Mouse (Mus musculus): ENCODE results near the gene Kcnj15. TPM values are rescaled to one million over a fixed set of nuclear protein-coding genes. Genes with fewer than 3 reads are reported as not detected.

Gene Kcnj15
- polyA plus RNA-seq, 1 experiment from 2014 or later: 0.29 TPM

- no peak for DNase-seq (ENCODE audit: extremely low spot score, low spot score)
- no peaks in the 10 kb centered on the region for H3K27me3 ChIP-seq (ENCODE audit: poor library complexity, severe bottlenecking)
- no peak overlapping the region for H3K4me3 ChIP-seq
- no peaks in the 10 kb centered on the region for H3K4me1 ChIP-seq
- H3K9me3 ChIP-seq: no peaks in the 10 kb centered on the region
- H3K27ac ChIP-seq: no peak overlapping the region
- WGBS: 89% methylated on average over 5 of the region's 5 CpGs
- H3K36me3 ChIP-seq (replicated peaks): no peaks in the 10 kb centered on the region
Measured at GRCm38 (mm10) chr16:95332159-95332558, 74.8 kb downstream of the Kcnj15 start.

DNA sequence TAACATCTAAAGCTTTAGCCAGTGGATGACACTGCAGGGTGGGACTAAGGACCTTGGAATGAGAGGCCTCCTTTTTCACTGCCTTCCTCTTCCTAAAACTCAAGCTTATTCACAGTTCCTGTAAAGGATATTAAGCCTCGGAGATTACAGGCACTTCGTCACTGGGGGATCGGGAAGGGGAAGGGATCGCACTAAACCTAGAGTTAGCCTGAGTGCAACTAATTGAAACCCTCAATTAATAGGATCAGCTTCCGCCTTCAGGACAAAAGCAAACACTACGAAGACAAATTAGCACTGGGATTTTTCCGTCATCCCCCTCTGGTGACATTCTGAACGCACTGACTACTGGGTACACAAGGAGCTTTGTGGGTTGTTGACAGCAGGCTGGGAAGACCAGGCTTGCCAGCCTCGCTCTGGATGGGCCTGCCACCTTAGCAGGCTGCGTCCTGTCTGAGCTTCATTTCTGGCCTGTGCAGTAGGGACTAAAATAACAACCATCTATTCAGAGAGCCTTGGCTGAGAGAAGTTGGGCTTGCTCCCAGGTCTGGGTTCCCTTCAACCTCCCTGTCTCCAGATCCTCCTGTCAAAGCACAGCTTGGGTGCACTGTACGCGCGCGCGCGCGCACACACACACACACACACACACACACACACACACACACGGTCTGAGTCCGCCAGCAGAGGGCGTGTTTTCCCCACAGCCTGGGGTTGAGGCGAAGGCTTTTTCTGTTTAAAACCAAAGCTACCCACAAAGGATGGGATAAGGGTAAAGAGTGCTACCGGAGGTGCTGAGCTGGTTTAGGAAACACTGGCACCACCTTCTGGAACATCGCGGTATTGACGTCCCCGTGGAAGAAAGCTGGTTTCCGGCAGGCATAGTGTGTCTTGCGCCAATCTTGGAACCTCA, 83.8 kb downstream of the Kcnj15 start:
- WGBS: 24% methylated on average over 28 of the region's 28 CpGs
- H3K27ac ChIP-seq: peak overlapping the region; percentile 40; the same call in 1 of the 2 replicates
- no peaks in the 10 kb centered on the region for H3K36me3 ChIP-seq (replicated peaks)

DNA sequence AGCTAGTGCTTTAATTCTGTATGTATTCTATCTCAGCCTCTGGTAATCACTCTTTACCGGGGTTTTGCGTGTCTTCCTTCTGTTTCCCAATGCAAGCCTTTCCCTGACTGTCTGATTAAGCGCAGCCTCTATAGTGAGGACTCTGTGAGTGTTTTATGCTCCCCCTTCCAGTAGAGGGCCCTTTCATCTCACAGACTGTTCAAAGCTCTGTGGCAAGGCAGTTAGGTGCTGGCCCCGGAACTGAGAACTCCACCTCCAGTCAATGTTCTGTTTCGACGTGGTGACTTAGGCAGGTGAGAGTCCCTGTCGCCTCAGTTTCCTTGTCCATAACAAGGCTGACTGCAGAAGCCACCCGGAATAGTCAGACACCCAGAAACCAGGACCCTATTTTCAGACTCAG, 84.7 kb downstream of the Kcnj15 start:
- peaks cover 26% of the 10 kb centered on the region for H3K4me1 ChIP-seq
- 80% methylated on average over 8 of the region's 8 CpGs for WGBS
- DNase-seq (ENCODE audit: extremely low spot score, low spot score): no peak
- H3K27ac ChIP-seq: no peak overlapping the region
- H3K9me3 ChIP-seq: no peaks in the 10 kb centered on the region
- peaks cover 11% of the 10 kb centered on the region; the same call in 1 of the 2 replicates for H3K27me3 ChIP-seq (ENCODE audit: poor library complexity, severe bottlenecking)
- H3K4me3 ChIP-seq: no peak overlapping the region
- H3K36me3 ChIP-seq (replicated peaks): no peaks in the 10 kb centered on the region

More for the DNA sequence above, 83.8 kb downstream of the Kcnj15 start:
- peaks cover 11% of the 10 kb centered on the region; the same call in 1 of the 2 replicates for H3K27me3 ChIP-seq (ENCODE audit: poor library complexity, severe bottlenecking)
- H3K4me1 ChIP-seq: peaks cover 19% of the 10 kb centered on the region
- peak overlapping the region; percentile 33 for H3K4me3 ChIP-seq
- DNase-seq (ENCODE audit: extremely low spot score, low spot score): peak; percentile 73
- H3K9me3 ChIP-seq: no peaks in the 10 kb centered on the region

- Histone ChIP-seq H3K4me3 (no peak overlapping the region), H3K4me1 (peaks cover 32% of the 10 kb centered on the region), H3K36me3 (replicated peaks) (no peaks in the 10 kb centered on the region), H3K27me3 (ENCODE audit: poor library complexity, severe bottlenecking) (peaks cover 8% of the 10 kb centered on the region; the same call in 1 of the 2 replicates), H3K27ac (no peak overlapping the region), H3K9me3 (no peaks in the 10 kb centered on the region)
- WGBS: 68% methylated on average over 10 of the region's 10 CpGs
- DNase-seq (ENCODE audit: extremely low spot score, low spot score): no peak
Measured at GRCm38 (mm10) chr16:95344961-95345360, 87.6 kb downstream of the Kcnj15 start.

DNA sequence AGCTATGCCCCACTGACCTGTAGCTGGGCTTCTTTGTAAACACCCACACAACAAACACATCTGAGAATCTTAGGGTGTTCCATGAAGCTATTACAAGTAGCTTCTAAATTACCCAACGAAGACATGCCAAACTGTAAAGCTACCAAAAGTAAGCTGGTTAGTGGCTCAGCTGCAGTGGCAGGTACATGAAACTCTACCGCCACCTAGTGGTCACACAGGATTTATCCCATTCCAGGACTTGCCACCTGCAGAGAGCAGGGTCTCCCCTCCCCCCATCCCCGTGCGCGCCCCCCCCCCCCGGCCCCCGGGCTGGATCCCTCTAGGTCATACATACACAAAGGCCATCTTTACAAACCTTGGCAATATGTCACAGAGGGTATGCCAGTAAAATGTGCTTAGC, 88.5 kb downstream of the Kcnj15 start:
- no peaks in the 10 kb centered on the region for H3K9me3 ChIP-seq
- no peak overlapping the region for H3K4me3 ChIP-seq
- H3K4me1 ChIP-seq: peaks cover 28% of the 10 kb centered on the region
- H3K27ac ChIP-seq: no peak overlapping the region
- H3K36me3 ChIP-seq (replicated peaks): no peaks in the 10 kb centered on the region
- DNase-seq (ENCODE audit: extremely low spot score, low spot score): peak; percentile 73
- 7% methylated on average over 7 of the region's 7 CpGs for WGBS
- no peaks in the 10 kb centered on the region for H3K27me3 ChIP-seq (ENCODE audit: poor library complexity, severe bottlenecking)

- Histone ChIP-seq H3K36me3 (replicated peaks) (no peaks in the 10 kb centered on the region), H3K27me3 (ENCODE audit: poor library complexity, severe bottlenecking) (no peaks in the 10 kb centered on the region), H3K4me3 (no peak overlapping the region), H3K9me3 (no peaks in the 10 kb centered on the region), H3K27ac (peak overlapping the region; percentile 26; the same call in 1 of the 2 replicates), H3K4me1 (peaks cover 29% of the 10 kb centered on the region)
- no peak for DNase-seq (ENCODE audit: extremely low spot score, low spot score)
- 4% methylated on average over 3 of the region's 3 CpGs for WGBS
Measured at GRCm38 (mm10) chr16:95347202-95347601, 89.8 kb downstream of the Kcnj15 start.

GRCm38 (mm10) chr16:95348555-95348954, 91.2 kb downstream of the Kcnj15 start:
- Histone ChIP-seq H3K4me3 (no peak overlapping the region), H3K9me3 (no peaks in the 10 kb centered on the region), H3K27me3 (ENCODE audit: poor library complexity, severe bottlenecking) (no peaks in the 10 kb centered on the region), H3K27ac (no peak overlapping the region), H3K4me1 (peaks cover 32% of the 10 kb centered on the region), H3K36me3 (replicated peaks) (no peaks in the 10 kb centered on the region)
- no peak for DNase-seq (ENCODE audit: extremely low spot score, low spot score)
- 92% methylated on average over 9 of the region's 9 CpGs for WGBS

DNA sequence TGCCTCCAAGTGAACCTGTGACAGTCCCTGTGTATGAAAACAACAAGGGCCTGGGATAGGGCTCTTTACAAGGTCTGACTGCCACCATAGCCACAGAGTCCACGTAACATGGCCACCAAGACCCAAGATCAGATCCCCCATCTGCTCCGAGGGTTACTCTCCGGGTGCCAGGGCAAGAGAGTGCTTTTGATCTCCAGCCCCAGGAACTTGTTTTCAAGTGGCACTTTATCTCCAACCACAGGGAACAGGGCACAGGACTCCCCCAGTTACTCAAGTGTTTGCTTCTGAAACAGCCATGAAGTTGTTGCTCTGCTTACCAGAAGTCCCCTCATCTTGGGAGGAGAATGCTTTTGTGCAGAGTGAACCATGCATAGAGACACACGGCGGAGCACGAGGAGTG, 92.0 kb downstream of the Kcnj15 start:
- H3K27me3 ChIP-seq (ENCODE audit: poor library complexity, severe bottlenecking): no peaks in the 10 kb centered on the region
- WGBS: 82% methylated on average over 6 of the region's 6 CpGs
- H3K4me1 ChIP-seq: peaks cover 32% of the 10 kb centered on the region
- no peak overlapping the region for H3K27ac ChIP-seq
- no peaks in the 10 kb centered on the region for H3K9me3 ChIP-seq
- DNase-seq (ENCODE audit: extremely low spot score, low spot score): no peak
- no peaks in the 10 kb centered on the region for H3K36me3 ChIP-seq (replicated peaks)
- H3K4me3 ChIP-seq: no peak overlapping the region

GRCm38 (mm10) chr16:95349745-95350144, 92.4 kb downstream of the Kcnj15 start:
- Histone ChIP-seq H3K36me3 (replicated peaks) (no peaks in the 10 kb centered on the region), H3K27me3 (ENCODE audit: poor library complexity, severe bottlenecking) (no peaks in the 10 kb centered on the region), H3K27ac (no peak overlapping the region), H3K9me3 (no peaks in the 10 kb centered on the region), H3K4me1 (peaks cover 32% of the 10 kb centered on the region), H3K4me3 (no peak overlapping the region)
- 80% methylated on average over 5 of the region's 5 CpGs for WGBS
- DNase-seq (ENCODE audit: extremely low spot score, low spot score): no peak
